Mouse (Mus musculus) midbrain, embryonic 11.5 days (tissue): ENCODE results near the gene Vegfa. TPM values are rescaled to one million over a fixed set of nuclear protein-coding genes. Genes with fewer than 3 reads are reported as not detected.

Experiments
- polyA plus RNA-seq: library from polyadenylated mRNA; unstranded; fragments of >200 nt; fragmentation: Nextera tagmentation; extraction: Ambion mirVana; gene quantifications from 2 replicates; pipeline ENCODE4 v1.2.1, GENCODE M21; 2014

The Vegfa gene
- polyA plus RNA-seq, 1 experiment from 2014 or later = 2.9 TPM

Other genes starting within 250 kb of the Vegfa start
- gene Mrps18a, start 78.6 kb upstream of the Vegfa start, polyA plus RNA-seq = 119 and 132 TPM in 2 replicates
- gene Rsph9, start 111.8 kb upstream of the Vegfa start, polyA plus RNA-seq = 17.5 and 18.5 TPM in 2 replicates
- 32.8 and 33.3 TPM in 2 replicates for gene Mad2l1bp, start 121.2 kb upstream of the Vegfa start, polyA plus RNA-seq
- gene Gtpbp2, start 128.7 kb upstream of the Vegfa start, polyA plus RNA-seq = 16.8 and 19.2 TPM in 2 replicates
- gene Polh, start 170.3 kb upstream of the Vegfa start, polyA plus RNA-seq = 10.1 and 10.8 TPM in 2 replicates
- gene Xpo5, start 170.4 kb upstream of the Vegfa start, polyA plus RNA-seq = 73.3 and 75.8 TPM in 2 replicates
- gene Polr1c, start 215.7 kb upstream of the Vegfa start, polyA plus RNA-seq = 108 and 114 TPM in 2 replicates
- gene Yipf3, start 215.7 kb upstream of the Vegfa start, polyA plus RNA-seq = 57.9 and 67.6 TPM in 2 replicates
- gene Lrrc73, start 221.2 kb upstream of the Vegfa start, polyA plus RNA-seq = 2.9 and 3.4 TPM in 2 replicates